Mouse (Mus musculus): ENCODE data around the gene Edar.

DNA sequence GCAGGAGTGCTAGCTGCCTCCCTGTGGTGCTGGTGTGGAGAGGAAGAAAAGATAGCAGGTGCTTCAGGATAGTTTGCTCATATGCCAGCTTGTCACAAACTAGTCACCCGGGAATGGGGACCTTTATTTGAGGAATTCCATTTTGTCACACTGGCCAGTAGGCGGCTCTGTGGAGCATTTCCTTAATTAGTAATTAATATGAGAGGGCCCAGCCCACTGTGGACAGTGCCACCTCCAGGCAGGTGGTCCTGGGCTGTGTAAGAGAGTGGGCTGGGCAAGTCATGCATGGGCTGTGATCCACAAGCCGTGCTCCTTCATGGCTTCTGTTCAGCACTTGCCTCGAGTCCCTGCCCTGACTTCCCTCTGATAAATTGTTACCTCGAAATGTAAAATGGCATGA lies 26.7 kb downstream of the Edar start:
- TF ChIP-seq CTCF (IDR thresholded peaks at IDR 0.05; ENCODE audit: extremely low read depth, insufficient read depth, low read length) (no peak), POLR2A (IDR thresholded peaks at IDR 0.05; ENCODE audit: extremely low read depth, insufficient read depth, low read length) (no peak)

All from cortical plate, adult 2 months (tissue).